Mouse (Mus musculus): ENCODE measurements at regions not wholly inside any gene's neighbourhood (a gene's known extent, or its start where the extent isn't known, plus 50 kb on each side); places are given as distances from the start of the nearest gene placed in this dataset.

DNA sequence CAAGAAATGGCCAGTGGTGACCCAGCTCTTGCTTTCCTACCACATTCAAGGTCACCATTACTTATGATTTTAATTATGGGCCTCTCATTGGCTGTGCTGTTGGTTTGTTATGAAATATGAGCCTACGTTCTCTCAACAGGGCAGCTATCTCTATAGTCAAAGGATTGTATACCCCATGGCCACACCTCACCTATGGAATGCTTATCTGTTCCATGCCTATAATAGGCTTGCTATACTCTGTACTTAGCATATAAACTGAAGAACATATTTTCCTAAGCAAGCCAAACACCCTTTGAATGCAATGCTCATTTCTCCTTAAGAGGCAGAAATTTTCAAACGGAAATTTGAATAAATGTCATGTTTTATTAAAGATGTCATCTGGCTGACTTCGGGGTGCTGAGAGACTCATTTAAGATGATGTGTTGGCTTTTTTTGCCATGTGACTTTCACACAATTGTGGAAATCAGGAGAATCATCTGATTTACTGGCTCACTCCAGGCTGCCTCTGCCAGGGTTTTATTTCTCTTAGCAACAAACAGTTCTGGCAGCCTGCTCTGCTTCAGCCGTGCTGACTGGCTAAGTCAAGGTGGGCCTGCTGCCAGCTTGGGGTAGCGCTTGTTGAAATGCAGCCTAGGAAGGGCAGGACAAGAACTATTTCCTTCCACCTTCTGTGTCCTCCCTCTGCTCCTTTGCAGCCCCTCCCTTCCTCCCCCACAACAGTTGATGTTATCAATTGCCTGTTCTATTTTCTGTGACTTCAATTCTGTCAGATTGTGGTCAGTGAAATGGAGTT, 102.0 kb upstream of the Nampt start:
- DNase-seq: peak; percentile 88 to 89
- intact Hi-C loops (cut with DNase I): no loop called here

DNA sequence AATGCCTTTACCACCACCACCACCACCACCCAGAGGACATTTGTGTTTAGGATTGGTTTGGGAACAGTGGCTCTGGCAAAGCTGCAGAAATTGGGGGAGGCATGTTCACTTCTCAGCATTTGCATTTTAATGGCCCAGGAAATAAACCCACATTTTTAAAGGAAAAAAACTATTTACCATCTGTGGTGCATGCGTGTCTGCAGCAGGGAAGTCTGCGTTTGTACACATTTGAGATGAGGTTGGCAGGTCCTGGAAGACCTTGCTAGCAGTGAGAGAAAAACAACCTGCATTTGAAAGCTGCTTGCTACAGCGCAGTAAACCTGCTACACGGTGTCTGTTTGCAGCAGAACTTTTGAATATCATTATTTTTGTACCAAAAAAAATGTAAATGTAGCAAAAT, 100.1 kb upstream of the Nampt start:
- DNase-seq: no peak
- intact Hi-C loops (cut with DNase I): no loop called here

DNA sequence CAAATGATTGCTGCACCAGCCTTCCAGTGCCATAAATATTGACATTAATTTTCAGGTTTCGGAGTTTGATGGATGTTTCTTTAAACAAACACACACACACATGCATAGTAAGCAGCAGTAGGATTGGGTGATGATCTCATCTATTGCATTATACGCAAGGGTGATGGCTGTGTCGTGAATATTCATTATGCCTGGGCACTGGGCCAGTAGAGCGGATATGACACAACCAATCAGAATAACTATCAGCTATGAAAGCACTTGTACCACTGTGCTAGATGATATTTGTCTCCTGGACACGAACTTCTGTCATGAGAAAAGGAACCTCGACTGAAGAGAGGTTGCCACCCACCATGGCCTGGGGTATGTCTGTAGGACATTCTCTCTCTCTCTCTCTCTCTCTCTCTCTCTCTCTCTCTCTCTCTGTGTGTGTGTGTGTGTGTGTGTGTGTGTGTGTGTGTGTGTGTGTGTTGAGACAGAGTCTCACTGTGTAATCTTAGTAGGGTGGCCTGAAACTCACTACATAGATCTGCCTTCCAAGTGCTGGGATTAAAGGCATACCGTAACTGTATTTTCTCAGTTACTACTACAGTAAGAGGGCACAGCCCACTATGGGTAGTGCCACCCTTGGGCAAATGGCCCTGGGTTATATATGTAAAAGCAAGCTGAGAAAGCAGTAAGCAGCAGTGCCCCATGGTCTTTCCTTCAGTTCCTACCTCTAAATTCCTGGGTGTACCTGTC, 94.7 kb upstream of the Nampt start:
- intact Hi-C loops (cut with DNase I): no loop called here
- DNase-seq: no peak

DNA sequence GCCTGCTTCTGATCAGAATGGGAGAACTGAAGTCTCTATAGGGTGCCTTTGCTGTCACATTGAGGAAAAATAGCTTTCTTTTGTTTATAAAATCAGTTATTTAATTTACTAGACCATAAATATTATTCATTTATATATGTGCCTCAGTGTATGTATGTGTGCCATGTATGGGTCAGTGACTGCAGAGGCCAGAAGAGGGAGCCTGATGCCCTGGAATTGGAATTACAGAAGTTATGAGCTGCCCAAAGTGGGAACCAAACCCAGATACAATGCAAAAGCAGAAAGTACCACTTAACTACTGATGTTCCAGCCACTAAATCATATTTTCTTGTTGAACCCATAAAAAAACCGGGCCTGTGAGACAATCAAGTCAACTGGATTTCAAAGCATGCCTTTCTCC, 91.8 kb upstream of the Nampt start:
- intact Hi-C loops (cut with DNase I): no loop called here
- no peak for DNase-seq

DNA sequence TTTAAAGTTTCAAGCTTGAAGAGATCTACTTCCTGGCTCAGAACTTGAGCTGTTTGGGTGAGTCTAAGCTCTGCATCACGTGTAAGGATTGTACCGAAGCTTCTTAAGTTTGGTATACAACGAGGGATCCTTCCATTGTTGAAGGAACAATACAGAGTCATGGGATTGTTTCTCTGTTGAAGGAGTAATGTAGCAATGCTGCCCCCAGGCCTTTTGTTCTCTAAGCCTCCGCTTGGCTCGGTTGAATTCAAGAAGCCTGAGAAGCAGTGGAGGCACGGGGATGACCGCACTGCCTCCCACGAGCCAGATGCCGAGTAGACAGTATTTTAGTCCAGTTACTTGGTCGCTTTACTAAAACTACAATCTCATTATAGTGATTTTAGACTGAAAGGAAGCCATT, 90.9 kb upstream of the Nampt start:
- intact Hi-C loops (cut with DNase I): no loop called here

DNA sequence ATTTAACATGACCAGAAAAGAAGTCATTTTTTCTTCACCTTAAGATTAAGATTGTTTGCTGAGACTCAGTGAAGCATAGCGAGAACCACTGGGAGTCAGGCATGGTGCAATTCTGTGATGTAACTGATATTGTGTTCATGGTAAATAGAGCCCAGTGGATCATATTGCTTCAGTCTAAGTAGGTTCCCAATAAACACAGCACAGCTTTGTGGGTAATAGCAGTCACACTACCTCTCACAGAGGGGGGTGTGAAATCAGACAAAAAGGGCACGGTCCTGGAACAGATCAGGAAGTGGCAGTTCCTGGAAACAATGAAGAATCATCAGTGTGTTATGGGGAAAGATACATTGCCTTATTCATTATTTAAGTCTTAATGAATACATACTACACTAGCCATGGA, 84.1 kb upstream of the Nampt start:
- DNase-seq: no peak
- intact Hi-C loops (cut with DNase I): no loop called here

More for the DNA sequence above, 90.9 kb upstream of the Nampt start:
- no peak for DNase-seq

DNA sequence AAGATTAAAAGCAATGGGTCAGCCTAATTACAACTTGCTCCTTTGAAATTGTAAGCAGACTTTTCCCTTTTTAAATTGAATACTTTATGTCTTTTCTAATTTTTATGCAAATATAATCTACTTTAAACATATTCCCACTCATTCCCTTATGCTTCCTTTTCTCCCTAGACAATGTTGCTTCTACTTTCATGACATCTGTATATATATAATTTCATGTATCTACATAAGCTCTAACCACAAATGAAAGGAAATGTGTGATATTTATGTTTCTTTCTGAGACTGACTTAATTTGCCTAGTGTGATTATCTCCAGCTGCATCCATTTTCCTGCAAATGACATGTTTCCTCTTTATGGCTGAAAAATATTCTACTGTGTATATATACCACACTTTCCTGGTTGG, 77.9 kb upstream of the Nampt start:
- intact Hi-C loops (cut with DNase I): no loop called here
- DNase-seq: no peak

DNA sequence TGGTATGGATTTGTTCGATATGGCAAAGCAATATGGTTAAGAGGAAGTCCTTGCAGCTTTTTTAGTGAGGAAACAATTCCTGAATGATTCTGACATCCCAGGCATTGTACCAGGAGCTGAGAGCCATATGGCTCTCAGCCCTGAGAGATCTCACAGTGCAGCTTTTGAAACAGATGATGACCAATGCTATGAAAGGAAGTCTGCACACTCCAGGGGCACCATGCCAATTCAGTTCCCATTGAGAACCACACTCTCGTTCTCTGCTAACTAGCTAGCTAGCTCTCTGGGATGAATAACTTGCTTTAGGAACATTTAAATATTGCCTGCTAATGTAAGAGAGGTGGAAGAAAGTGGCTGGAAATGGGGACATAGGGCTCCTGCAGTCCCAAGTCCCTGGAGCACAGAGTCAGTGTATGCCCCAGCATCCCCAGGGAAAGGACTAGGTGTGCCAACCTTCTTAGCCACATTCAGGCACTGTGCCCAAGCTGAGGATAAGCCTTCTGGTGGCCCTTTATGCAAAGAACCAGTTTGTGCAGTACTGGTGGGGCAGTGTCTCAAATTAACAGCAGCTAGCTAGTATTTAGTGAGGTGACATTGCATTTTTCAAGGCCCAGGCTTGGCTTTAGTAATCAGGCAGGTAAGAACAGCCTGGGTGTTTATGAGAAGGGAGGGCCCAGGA, 61.8 kb upstream of the Nampt start:
- intact Hi-C loops (cut with DNase I): no loop called here
- DNase-seq: peak; percentile 16 to 34

DNA sequence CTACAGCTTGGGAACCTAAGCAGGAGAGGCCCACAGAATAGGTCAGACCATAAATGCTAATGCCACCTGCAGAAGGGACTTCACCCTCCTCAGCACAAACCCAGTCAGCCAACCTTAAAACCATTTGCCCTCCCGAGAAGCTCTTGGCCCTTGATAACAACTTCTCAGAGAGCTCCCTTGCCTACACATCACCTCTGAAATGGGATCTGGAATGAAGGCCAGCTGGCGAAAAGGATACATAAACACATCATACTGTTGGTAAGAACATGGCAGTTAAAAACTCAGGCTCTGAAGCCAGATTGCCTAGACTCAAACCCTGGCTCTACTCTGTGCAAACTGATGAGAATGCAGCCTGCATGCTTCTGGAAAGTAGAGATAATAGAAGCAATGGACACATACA, 61.2 kb upstream of the Nampt start:
- no peak for DNase-seq
- intact Hi-C loops (cut with DNase I): no loop called here

DNA sequence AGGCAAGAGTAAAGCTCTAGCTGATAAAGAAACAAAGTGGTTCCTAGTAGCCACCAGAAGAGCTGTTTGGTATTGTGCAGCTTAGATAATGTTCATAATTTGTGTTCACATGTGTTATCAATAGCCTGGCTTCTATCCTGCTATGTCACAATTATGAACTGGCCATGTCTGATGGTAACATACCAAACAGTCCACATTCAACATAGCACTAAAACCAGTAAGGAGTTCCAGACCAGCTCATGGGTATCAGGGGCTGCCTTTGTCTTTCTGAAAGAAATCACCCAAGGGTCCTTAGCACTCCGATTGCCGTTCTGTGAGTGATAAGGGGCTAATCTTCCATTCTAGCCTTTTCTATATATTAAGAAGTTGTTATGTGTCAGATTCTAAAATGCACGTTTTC, 58.7 kb upstream of the Nampt start:
- DNase-seq: no peak
- intact Hi-C loops (cut with DNase I): no loop called here

DNA sequence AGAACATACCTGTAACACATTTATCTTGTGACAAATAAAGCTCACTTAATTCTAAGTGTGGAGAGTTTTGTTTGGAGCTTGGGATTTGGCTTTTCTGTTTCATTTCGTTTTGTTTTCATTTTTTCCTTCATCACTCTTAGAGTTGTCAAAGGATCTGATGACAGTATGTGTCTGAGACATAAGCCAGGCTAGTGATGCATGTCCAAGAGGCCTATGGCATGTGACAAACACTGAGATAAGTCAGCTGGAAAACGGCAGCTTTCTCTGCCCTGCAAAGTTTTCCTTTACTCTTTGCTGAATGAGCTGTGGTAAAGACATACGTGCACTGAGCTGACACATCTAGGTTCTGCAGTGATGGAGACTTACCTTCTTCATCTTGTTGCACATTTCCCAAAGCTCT, 58.3 kb upstream of the Nampt start:
- peak; percentile 63 to 67 for DNase-seq
- intact Hi-C loops (cut with DNase I): no loop called here

DNA sequence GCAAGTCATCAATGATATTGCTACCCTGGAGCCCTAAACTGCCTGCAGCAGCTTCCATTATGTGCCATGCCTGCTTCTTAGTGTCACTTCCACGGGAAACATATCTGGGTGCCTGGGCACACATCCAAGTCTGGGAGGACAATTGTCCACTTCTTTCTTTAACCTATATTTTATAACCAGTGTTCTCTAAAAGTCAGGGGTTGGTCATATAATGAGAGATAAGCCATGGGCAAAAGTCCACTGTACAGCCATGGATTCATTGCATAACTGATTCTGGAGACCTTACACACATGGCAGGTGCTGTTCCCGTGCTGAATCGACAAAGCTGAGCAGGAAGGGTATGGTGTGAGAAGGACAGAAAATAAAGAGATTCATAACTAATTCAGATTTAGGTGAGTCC, 55.1 kb upstream of the Nampt start:
- DNase-seq: no peak
- intact Hi-C loops (cut with DNase I): no loop called here

DNA sequence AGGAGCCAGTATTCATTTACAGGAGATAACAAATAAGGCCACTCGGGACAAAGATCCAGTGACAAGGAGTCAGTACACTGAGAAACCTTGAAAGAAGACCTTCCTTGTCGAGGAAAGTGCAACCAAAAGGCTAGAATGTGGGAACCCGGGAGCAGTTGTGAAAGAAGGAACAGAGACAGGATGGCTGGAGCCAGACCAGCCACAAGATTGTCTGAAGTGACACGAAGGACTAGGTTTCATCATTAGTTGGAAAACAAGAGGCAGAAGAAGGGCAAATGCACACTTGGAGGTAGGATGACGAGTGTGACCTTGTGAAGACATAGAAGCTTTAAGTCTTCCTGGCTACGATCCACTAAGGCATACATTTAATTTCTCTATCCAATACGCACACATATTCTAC, 54.6 kb upstream of the Nampt start:
- DNase-seq: no peak
- intact Hi-C loops (cut with DNase I): no loop called here

DNA sequence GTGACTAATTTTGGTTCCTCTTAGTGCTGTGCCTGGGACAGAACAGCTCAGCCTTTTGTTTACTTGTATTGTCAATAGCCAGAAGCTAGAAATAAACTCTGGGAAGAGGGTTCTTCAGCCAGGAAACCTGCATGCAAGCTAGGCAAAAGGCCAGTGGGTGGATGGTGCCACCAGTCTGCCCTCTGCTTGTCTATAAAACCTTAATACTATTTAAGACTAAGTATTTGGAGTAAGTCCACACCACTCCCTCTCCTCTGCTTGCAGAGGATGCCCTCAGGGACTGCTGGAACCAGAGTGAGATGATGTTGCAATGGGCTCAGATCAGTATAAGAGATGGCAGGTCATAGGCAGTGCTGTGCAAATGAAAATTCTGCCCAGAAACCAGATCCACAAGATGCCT, 53.5 kb upstream of the Nampt start:
- intact Hi-C loops (cut with DNase I): no loop called here
- peak; percentile 76 to 84 for DNase-seq

DNA sequence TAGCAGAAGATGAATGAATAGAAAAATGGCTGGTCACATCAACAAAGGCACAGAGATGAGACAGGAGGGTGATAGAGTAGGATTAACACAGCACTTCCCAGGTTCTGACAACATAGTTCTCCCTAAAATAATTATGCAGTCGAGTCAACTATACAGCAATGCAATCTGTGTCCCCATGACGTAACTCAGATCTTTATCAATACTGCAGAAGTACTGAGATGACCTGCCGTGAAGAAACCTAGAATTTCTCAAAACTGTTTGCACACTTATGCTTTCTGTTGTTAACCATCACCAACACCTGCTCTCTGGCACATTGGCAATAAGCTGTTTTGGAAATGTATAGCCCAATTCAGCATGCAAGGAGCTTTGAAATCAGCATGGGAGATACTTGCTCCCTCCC, 52.8 kb upstream of the Nampt start:
- intact Hi-C loops (cut with DNase I): no loop called here

DNA sequence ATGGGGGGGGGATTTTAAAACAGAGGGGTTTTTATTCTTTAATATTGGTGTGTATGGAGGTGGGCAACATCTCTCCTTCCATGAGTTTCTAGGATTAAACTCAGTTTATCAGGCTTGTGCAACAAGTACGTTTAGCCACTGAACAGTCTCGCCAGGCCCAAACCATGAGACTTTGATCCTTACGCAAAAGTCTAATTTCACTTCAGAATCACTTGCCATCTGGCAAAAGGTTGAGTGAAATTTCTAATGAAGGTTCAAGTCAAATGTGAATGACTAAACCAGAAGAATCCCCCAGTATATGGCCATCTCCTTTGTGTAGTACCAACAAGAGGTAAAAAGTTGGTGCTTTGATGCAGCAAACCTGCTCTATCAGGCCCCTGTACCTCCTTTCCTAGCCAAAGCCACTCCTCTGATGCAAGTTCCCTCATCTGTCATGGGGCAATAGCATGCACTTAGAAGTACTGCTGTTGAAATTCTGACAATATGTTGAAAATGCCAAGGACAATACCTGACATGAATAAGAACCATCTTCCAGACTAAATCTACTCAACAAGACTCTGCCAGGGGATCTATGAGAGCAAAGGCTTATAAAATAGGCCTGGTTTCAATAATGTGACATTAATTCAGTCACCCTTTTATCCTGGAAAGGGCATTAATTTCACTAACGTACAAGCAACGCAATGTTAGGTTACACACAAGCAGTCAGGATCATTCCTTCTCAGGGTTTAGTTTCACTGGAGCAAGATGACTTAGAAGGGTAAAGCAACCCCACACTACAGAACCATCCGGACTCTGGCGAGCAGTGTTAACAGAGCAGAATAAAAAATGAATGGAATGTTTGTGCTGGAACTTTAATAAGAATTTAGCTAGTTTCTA, 51.9 kb upstream of the Nampt start:
- DNase-seq: no peak
- intact Hi-C loops (cut with DNase I): loop anchor here (2.0 kb wide), 1 partner anchor 53 kb away; no protein-coding TSS in a partner anchor

More for the DNA sequence above, 52.8 kb upstream of the Nampt start:
- no peak for DNase-seq

DNA sequence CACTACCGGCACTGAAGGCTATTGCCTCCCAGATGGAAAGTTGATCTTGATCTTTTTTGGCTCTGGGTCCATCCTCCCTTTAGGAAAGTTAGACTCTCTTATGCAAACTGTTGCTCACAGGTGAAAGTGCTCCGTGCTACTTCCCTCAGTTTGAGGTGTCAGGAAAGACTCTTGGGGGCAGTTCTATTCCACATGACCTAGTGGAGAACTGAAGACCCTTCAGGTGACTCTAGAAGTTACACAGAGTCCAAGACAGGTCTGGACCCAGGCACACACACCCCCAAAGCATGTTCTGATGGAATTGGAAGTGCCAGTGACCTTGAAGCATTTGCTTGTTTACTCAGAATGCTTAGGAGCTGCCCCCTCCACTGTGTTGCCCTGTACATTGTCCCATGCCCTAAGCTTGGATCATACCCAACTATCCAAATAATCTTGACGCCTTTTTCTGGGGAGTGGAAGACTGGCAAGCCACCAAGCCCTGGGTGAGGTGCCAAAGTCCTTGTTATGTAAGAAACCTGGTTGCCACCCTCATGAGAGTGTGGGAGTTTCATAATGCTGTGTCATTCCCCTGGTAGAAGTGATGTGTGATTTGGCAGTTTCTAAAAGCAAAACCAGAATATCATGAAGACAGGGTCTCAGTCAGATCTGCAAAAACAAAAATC, 51.1 kb upstream of the Nampt start:
- intact Hi-C loops (cut with DNase I): loop anchor here (2.0 kb wide), 1 partner anchor 53 kb away; no protein-coding TSS in a partner anchor

DNA sequence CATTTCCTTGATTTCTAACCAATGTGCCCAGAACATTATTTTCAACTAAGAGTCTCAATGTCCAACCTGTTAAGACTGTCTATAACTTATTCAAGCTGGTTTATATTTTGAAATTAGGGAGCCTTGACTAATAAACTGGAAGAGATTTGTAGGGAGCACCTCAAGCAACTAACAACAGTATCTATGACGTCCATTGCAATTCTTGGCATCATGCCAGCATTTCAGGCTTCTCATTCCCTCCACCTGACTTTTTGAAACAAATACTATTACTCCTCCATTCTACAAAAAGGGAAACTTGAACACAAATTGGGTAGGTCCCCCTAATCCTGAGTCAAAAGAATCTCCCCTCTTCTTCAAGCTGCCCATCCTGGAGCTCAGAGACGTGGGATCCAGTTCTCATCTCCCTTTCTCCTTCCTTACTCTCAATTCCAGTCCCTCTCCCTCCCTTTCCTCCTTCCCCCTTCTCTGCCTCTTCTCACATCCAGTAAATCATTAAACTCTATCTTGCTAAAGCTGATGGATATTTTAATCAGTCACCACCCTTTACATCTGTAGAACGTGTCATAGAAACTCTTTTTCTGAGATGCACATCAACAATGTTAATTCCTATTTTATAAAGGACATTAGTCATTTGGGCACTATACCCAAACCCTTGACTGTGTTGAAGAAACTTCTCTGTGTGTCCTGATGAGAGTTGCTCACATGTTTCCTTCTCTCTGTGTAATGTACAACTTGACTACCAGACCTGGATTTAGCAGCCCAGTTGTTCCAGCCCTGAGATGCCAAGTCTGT, 50.4 kb upstream of the Nampt start:
- DNase-seq: peak in 1 of 2 experiments; percentile 20
- intact Hi-C loops (cut with DNase I): loop anchor here (1.0 to 2.0 kb wide), 2 partner anchors 52 to 91 kb away; no protein-coding TSS in a partner anchor

More for the DNA sequence above, 51.1 kb upstream of the Nampt start:
- DNase-seq: peak; percentile 55 to 72

All from heart, postnatal 10 days (tissue).